Mouse (Mus musculus): Measurements from ENCODE around the gene Trip13.

DNA sequence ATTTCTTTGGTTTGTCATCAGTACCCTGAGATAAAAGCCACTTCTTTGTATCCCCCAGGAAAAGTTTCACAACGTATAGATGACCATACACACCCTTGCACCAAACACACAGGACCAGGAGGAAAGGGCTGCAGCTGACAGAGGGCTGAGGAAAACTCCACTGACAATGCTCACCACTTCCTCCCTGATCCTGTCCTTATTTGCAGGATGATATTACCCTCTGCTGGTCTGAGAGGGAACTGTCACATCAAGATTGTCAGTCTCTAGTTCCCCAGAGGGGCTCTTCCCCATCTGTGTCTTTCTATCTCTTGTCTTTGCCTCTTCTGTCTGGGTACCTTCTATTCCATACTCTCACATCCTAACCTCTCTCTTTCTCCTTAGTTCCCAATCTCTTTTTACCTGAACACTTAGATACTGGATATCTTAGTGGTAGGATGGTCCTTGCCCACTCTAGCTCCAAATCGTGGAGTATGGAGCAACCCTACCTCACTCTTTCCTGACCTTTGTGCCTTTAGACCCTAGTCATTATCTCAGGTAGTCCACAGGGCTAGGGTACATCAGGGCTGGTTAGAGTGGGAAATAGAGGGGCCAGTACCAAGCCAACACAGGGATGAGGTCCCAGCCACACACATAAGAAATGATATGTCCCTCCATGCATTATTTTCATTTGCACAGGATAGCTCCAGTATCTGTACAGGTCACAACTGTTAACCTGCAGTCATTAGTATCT lies 29.7 kb downstream of the Trip13 start:
- TF ChIP-seq CTCF (IDR thresholded peaks at IDR 0.05) (peak; percentile 91), EP300 (IDR thresholded peaks at IDR 0.05) (no peak)

Data from lung, postnatal 0 days (tissue).